Comparison of ENCODE assay signal across 17 mouse cellular contexts in genomic region chr3:107766804-107767203, GRCm38 (mm10). TPM values are rescaled to one million over a fixed set of nuclear protein-coding genes. Genes with fewer than 3 reads are reported as not detected.
DNase-seq lines count a peak whose midpoint lies in the region; ATAC-seq and TF ChIP-seq lines count a peak whose summit lies in the region.
"Had no signal": no experiment of that assay in that cellular context is flagged by ENCODE, and none has a peak within 500 bp of the region (broad histone marks: within the 10 kb centered on the region; RNA-seq: fewer than 3 reads in every experiment).

No protein-coding gene starts in this region.

- no peak for TF ChIP-seq POLR2A in kidney, adult 2 months (IDR thresholded peaks at IDR 0.05; ENCODE audit: low read depth, low read length)

- no peaks in the 10 kb centered on the region for H3K36me3 ChIP-seq in kidney, adult 2 months (ENCODE audit: control insufficient read depth, insufficient read depth, low read length)
- H3K36me3 ChIP-seq in lung, embryonic 15.5 days, result no peaks in the 10 kb centered on the region
- no peaks in the 10 kb centered on the region for H3K36me3 ChIP-seq in stomach, embryonic 15.5 days
- H3K36me3 ChIP-seq: midbrain, embryonic 12.5 days had no signal

- H3K9me3 ChIP-seq in lung, embryonic 15.5 days, result no peaks in the 10 kb centered on the region
- no peaks in the 10 kb centered on the region for H3K9me3 ChIP-seq in stomach, embryonic 15.5 days
- H3K9me3 ChIP-seq: midbrain, embryonic 12.5 days had no signal

- peak; percentile 23; the same call in 1 of the 2 replicates for ATAC-seq in lung, embryonic 15.5 days (ENCODE audit: borderline replicate concordance, extremely low read depth, low FRiP score, low TSS enrichment)
- ATAC-seq in stomach, embryonic 15.5 days (ENCODE audit: insufficient read depth, low FRiP score, low read depth), result peak; percentile 40; the same call in 1 of the 2 replicates
- ATAC-seq: hindbrain, embryonic 16.5 days had no signal

- no peaks in the 10 kb centered on the region for H3K27me3 ChIP-seq in kidney, adult 2 months (replicated peaks; ENCODE audit: control insufficient read depth, insufficient read depth, low read length)
- H3K27me3 ChIP-seq in lung, embryonic 15.5 days, result peaks cover 14% of the 10 kb centered on the region
- H3K27me3 ChIP-seq in stomach, embryonic 15.5 days (replicated peaks), result no peaks in the 10 kb centered on the region

- peak; percentile 53 for DNase-seq in adrenal gland, adult 2 months
- DNase-seq in adrenal gland, adult 18-20 months (ENCODE audit: low spot score in 2 of 2), result no peak
- peak; percentile 46 for DNase-seq in kidney, adult 2 months
- DNase-seq in kidney, adult 11 months, result no peak
- no peak for DNase-seq in left cerebral cortex, adult 2 months (ENCODE audit: extremely low spot score in 1 of 2, low spot score in 2 of 2)
- DNase-seq in gastrocnemius, adult 8-10 months (ENCODE audit: low spot score in 2 of 2), result no peak
- DNase-seq: cerebellum, adult 18-20 months; heart, postnatal 14 days; kidney, adult 18-20 months; kidney, postnatal 25 days; thymus, adult 18-20 months had no signal

- H3K4me1 ChIP-seq in kidney, adult 2 months (ENCODE audit: control insufficient read depth, insufficient read depth, low read length), result peaks cover 11% of the 10 kb centered on the region; the same call in 1 of the 2 replicates
- peaks cover 35% of the 10 kb centered on the region for H3K4me1 ChIP-seq in lung, embryonic 15.5 days
- peaks cover 24% of the 10 kb centered on the region for H3K4me1 ChIP-seq in stomach, embryonic 15.5 days
- H3K4me1 ChIP-seq: midbrain, embryonic 12.5 days had no signal

- no peak overlapping the region for H3K27ac ChIP-seq in kidney, adult 2 months (ENCODE audit: insufficient read depth, low read depth, low read length)
- peak overlapping the region; percentile 3; the same call in 1 of the 2 replicates for H3K27ac ChIP-seq in lung, embryonic 15.5 days
- H3K27ac ChIP-seq in stomach, embryonic 15.5 days, result no peak overlapping the region
- no peak overlapping the region for H3K27ac ChIP-seq in left cerebral cortex, adult 2 months
- H3K27ac ChIP-seq: liver, embryonic 14.5 days; midbrain, embryonic 12.5 days had no signal

- WGBS in kidney, adult 2 months, result 51% methylated on average over 2 of the region's 2 CpGs
- 35% methylated on average over 2 of the region's 2 CpGs for WGBS in lung, embryonic 15.5 days
- 32% methylated on average over 2 of the region's 2 CpGs for WGBS in stomach, embryonic 15.5 days

- H3K4me3 ChIP-seq in kidney, adult 2 months (ENCODE audit: insufficient read depth, low read depth, low read length), result no peak overlapping the region
- no peak overlapping the region for H3K4me3 ChIP-seq in lung, embryonic 15.5 days
- no peak overlapping the region for H3K4me3 ChIP-seq in stomach, embryonic 15.5 days (replicated peaks)
- H3K4me3 ChIP-seq in left cerebral cortex, adult 2 months, result no peak overlapping the region
- H3K4me3 ChIP-seq: midbrain, embryonic 12.5 days; myocyte had no signal

- TF ChIP-seq CTCF in kidney, adult 2 months (conservative IDR thresholded peaks at IDR 0.05; ENCODE audit: insufficient read depth, insufficient read length, low read depth, low read length), result no peak
- TF ChIP-seq CTCF in left cerebral cortex, adult 2 months (IDR thresholded peaks at IDR 0.05), result no peak

- H3K4me2 ChIP-seq in lung, embryonic 15.5 days, result no peak overlapping the region
- H3K4me2 ChIP-seq in stomach, embryonic 15.5 days, result no peak overlapping the region
- H3K4me2 ChIP-seq: midbrain, embryonic 12.5 days had no signal

- intact Hi-C loops in left cerebral cortex, adult 2 months (cut with DNase I), result no loop called here

- no peak overlapping the region for H3K9ac ChIP-seq in lung, embryonic 15.5 days
- H3K9ac ChIP-seq in stomach, embryonic 15.5 days, result no peak overlapping the region
- H3K9ac ChIP-seq: liver, embryonic 14.5 days; midbrain, embryonic 12.5 days had no signal

RNA-seq across cellular contexts. Expression of gene Csf1, which starts 6.5 kb away (rescaled TPM):
- total RNA-seq in adrenal gland, adult 2 months (2021), result 10 to 100 TPM; 16.5 to 25.2 TPM
- 21.1 and 23.4 TPM in 2 replicates for polyA plus RNA-seq in adrenal gland, adult 2 months (2012; rRNA removed)
- 10 to 100 TPM; 13.2 to 34.7 TPM for total RNA-seq in adrenal gland, adult 18-20 months (2021)
- polyA plus RNA-seq in kidney, adult 2 months (2012; rRNA removed), result 10.7 and 12.4 TPM in 2 replicates
- 9.0 and 10.3 TPM in 2 replicates for polyA plus RNA-seq in lung, embryonic 15.5 days (2015; fragmentation: Nextera tagmentation; extraction: Ambion mirVana)
- polyA plus RNA-seq in stomach, embryonic 15.5 days (2015; fragmentation: Nextera tagmentation; extraction: Ambion mirVana), result 14.7 and 15.4 TPM in 2 replicates
- total RNA-seq in left cerebral cortex, adult 2 months (2021), result 10 to 100 TPM; 12.6 to 13.2 TPM
- 1 to 10 TPM; 5.0 to 7.4 (median 6.8) TPM for total RNA-seq in gastrocnemius, adult 8-10 months (2022)

Comparison
In these comparisons a context has a peak if more than half of its experiments do, and no peak if none do; other contexts are left out.
1. DNase-seq: peak in adrenal gland, adult 2 months (single experiment) and kidney, adult 2 months (single experiment); none in adrenal gland, adult 18-20 months (0 of 2), kidney, adult 11 months (single experiment), left cerebral cortex, adult 2 months (0 of 2) and gastrocnemius, adult 8-10 months (0 of 2).